Mouse (Mus musculus) embryonic facial prominence, embryonic 10.5 days (tissue): ENCODE measurements around the gene Vash1. TPM values are rescaled to one million over a fixed set of nuclear protein-coding genes. Genes with fewer than 3 reads are reported as not detected.

ENCODE experiments used
- DNase-seq: peaks from one replicate; pipeline ENCODE4 v3.0.0-alpha.2; 2017; ENCODE audit warnings: low spot score
- H3K27ac ChIP-seq: fragments of 300-500 bp; sonication (generic); replicated peaks from 2 replicates; pipeline ENCODE4 v1.5.1; 2016; ENCODE audit warnings: mild to moderate bottlenecking
- H3K27me3 ChIP-seq: fragments of 300-500 bp; sonication (generic); replicated peaks from 2 replicates; pipeline ENCODE4 v1.6.1; 2016; ENCODE audit warnings: low read depth, mild to moderate bottlenecking; ENCODE audit not compliant: poor library complexity, severe bottlenecking
- H3K36me3 ChIP-seq: fragments of 300-500 bp; sonication (generic); replicated peaks from 2 replicates; pipeline ENCODE4 v1.6.1; 2016; ENCODE audit warnings: mild to moderate bottlenecking, moderate library complexity
- H3K4me1 ChIP-seq: fragments of 300-500 bp; sonication (generic); 2 replicates; pipeline ENCODE4 v1.6.1; 2016
- H3K4me3 ChIP-seq: fragments of 300-500 bp; sonication (generic); 2 replicates; pipeline ENCODE4 v1.5.1; 2016; ENCODE audit warnings: mild to moderate bottlenecking, moderate library complexity
- H3K9me3 ChIP-seq: fragments of 300-500 bp; sonication (generic); 2 replicates; pipeline ENCODE4 v1.6.1; 2016; ENCODE audit warnings: mild to moderate bottlenecking
- WGBS: fragments of 180-500 bp; shearing (Covaris S2); methylation state at CpG from one replicate; pipeline ENCODE4 v1.1.7; 2016; 5-methylcytosine and 5-hydroxymethylcytosine counted together
- polyA plus RNA-seq: library from polyadenylated mRNA; unstranded; fragments of >200 nt; fragmentation: Nextera tagmentation; extraction: Ambion mirVana; gene quantifications from 2 replicates; pipeline ENCODE4 v1.2.1, GENCODE M21; 2016

Vash1 gene
- polyA plus RNA-seq, 1 experiment from 2014 or later: 14.7 TPM

- Histone ChIP-seq H3K9me3 (no peaks in the 10 kb centered on the region), H3K36me3 (peaks cover 93% of the 10 kb centered on the region), H3K4me1 (peaks cover 35% of the 10 kb centered on the region), H3K4me3 (no peak overlapping the region), H3K27me3 (no peaks in the 10 kb centered on the region), H3K27ac (peak overlapping the region; percentile 21; the same call in 1 of the 2 replicates)
- no peak for DNase-seq
- 75% methylated on average over 4 of the region's 4 CpGs for WGBS
These were observed 9.0 kb downstream of the Vash1 start for GRCm38 (mm10) chr12:86687445-86687955.

- peaks cover 93% of the 10 kb centered on the region for H3K36me3 ChIP-seq
- H3K4me3 ChIP-seq: no peak overlapping the region
- WGBS: 77% methylated on average over 4 of the region's 4 CpGs
- H3K9me3 ChIP-seq: no peaks in the 10 kb centered on the region
- no peak for DNase-seq
- H3K4me1 ChIP-seq: peaks cover 37% of the 10 kb centered on the region
- H3K27me3 ChIP-seq: no peaks in the 10 kb centered on the region
- H3K27ac ChIP-seq: peak overlapping the region; percentile 24; the same call in 1 of the 2 replicates
These were observed 9.6 kb downstream of the Vash1 start for GRCm38 (mm10) chr12:86687971-86688573.

- Histone ChIP-seq H3K27ac (no peak overlapping the region), H3K27me3 (no peaks in the 10 kb centered on the region), H3K4me3 (no peak overlapping the region), H3K9me3 (no peaks in the 10 kb centered on the region), H3K4me1 (peaks cover 30% of the 10 kb centered on the region), H3K36me3 (peaks cover 92% of the 10 kb centered on the region)
- WGBS: 95% methylated on average over 27 of the region's 27 CpGs
- DNase-seq: no peak
These were observed 10.4 kb downstream of the Vash1 start for GRCm38 (mm10) chr12:86688917-86689316.

- Histone ChIP-seq H3K4me3 (no peak overlapping the region), H3K27me3 (no peaks in the 10 kb centered on the region), H3K9me3 (no peaks in the 10 kb centered on the region), H3K4me1 (peaks cover 30% of the 10 kb centered on the region), H3K27ac (peak overlapping the region; percentile 24; the same call in 1 of the 2 replicates), H3K36me3 (peaks cover 91% of the 10 kb centered on the region)
- no peak for DNase-seq
- WGBS: 81% methylated on average over 12 of the region's 12 CpGs
These were observed 12.4 kb downstream of the Vash1 start for GRCm38 (mm10) chr12:86690700-86691485.

GRCm38 (mm10) chr12:86692471-86693356, 14.2 kb downstream of the Vash1 start:
- Histone ChIP-seq H3K9me3 (no peaks in the 10 kb centered on the region; the same call in 1 of the 2 replicates), H3K4me1 (peaks cover 17% of the 10 kb centered on the region; the same call in 1 of the 2 replicates), H3K36me3 (peaks cover 87% of the 10 kb centered on the region), H3K27ac (0 out of 2 replicates have a peak overlapping the region, but pooled peaks have one; percentile 24), H3K4me3 (no peak overlapping the region), H3K27me3 (no peaks in the 10 kb centered on the region)
- no peak for DNase-seq
- WGBS: 70% methylated on average over 5 of the region's 5 CpGs

GRCm38 (mm10) chr12:86693389-86693788, 14.9 kb downstream of the Vash1 start:
- H3K4me3 ChIP-seq: no peak overlapping the region
- peaks cover 80% of the 10 kb centered on the region for H3K36me3 ChIP-seq
- H3K27me3 ChIP-seq: no peaks in the 10 kb centered on the region
- no peak overlapping the region for H3K27ac ChIP-seq
- no peak for DNase-seq
- no peaks in the 10 kb centered on the region; the same call in 1 of the 2 replicates for H3K9me3 ChIP-seq
- peaks cover 17% of the 10 kb centered on the region for H3K4me1 ChIP-seq

- H3K4me1 ChIP-seq: peaks cover 27% of the 10 kb centered on the region
- no peaks in the 10 kb centered on the region; the same call in 1 of the 2 replicates for H3K9me3 ChIP-seq
- H3K27ac ChIP-seq: no peak overlapping the region
- H3K4me3 ChIP-seq: no peak overlapping the region
- peaks cover 70% of the 10 kb centered on the region for H3K36me3 ChIP-seq
- 81% methylated on average over 1 of the region's 1 CpGs for WGBS
- DNase-seq: no peak
- H3K27me3 ChIP-seq: no peaks in the 10 kb centered on the region
These were observed 15.9 kb downstream of the Vash1 start for GRCm38 (mm10) chr12:86694441-86694840.

- WGBS: 85% methylated on average over 2 of the region's 2 CpGs
- H3K27ac ChIP-seq: no peak overlapping the region
- H3K36me3 ChIP-seq: peaks cover 46% of the 10 kb centered on the region
These were observed 19.5 kb downstream of the Vash1 start for GRCm38 (mm10) chr12:86697996-86698395.

GRCm38 (mm10) chr12:86698537-86698936, 20.0 kb downstream of the Vash1 start:
- DNase-seq: no peak
- peaks cover 48% of the 10 kb centered on the region for H3K4me1 ChIP-seq
- peaks cover 49% of the 10 kb centered on the region for H3K36me3 ChIP-seq
- H3K4me3 ChIP-seq: no peak overlapping the region
- no peaks in the 10 kb centered on the region for H3K27me3 ChIP-seq
- peak overlapping the region; percentile 63 for H3K27ac ChIP-seq
- no peaks in the 10 kb centered on the region; the same call in 1 of the 2 replicates for H3K9me3 ChIP-seq

More at GRCm38 (mm10) chr12:86697996-86698395, 19.5 kb downstream of the Vash1 start:
- Histone ChIP-seq H3K9me3 (no peaks in the 10 kb centered on the region; the same call in 1 of the 2 replicates), H3K27me3 (no peaks in the 10 kb centered on the region), H3K4me3 (no peak overlapping the region), H3K4me1 (peaks cover 49% of the 10 kb centered on the region)
- no peak for DNase-seq

GRCm38 (mm10) chr12:86699965-86700926, 21.7 kb downstream of the Vash1 start:
- WGBS: 42% methylated on average over 19 of the region's 19 CpGs
- Histone ChIP-seq H3K4me1 (peaks cover 50% of the 10 kb centered on the region), H3K9me3 (no peaks in the 10 kb centered on the region; the same call in 1 of the 2 replicates), H3K4me3 (no peak overlapping the region), H3K27ac (peak overlapping the region; percentile 58), H3K36me3 (peaks cover 43% of the 10 kb centered on the region), H3K27me3 (no peaks in the 10 kb centered on the region)
- DNase-seq: no peak

- Histone ChIP-seq H3K27me3 (no peaks in the 10 kb centered on the region), H3K27ac (peak overlapping the region; percentile 58), H3K9me3 (no peaks in the 10 kb centered on the region; the same call in 1 of the 2 replicates), H3K4me3 (no peak overlapping the region), H3K4me1 (peaks cover 44% of the 10 kb centered on the region), H3K36me3 (peaks cover 38% of the 10 kb centered on the region)
- no peak for DNase-seq
- 65% methylated on average over 4 of the region's 4 CpGs for WGBS
These were observed 22.4 kb downstream of the Vash1 start for GRCm38 (mm10) chr12:86700927-86701310.
